Mouse (Mus musculus): ENCODE data around the gene Tenm3. TPM values are rescaled to one million over a fixed set of nuclear protein-coding genes. Genes with fewer than 3 reads are reported as not detected.

Tenm3 gene
- polyA plus RNA-seq, 1 experiment from 2014 or later, result 8.3 TPM

GRCm38 (mm10) chr8:48311706-48312105 lies 532.0 kb downstream of the Tenm3 start:
- ATAC-seq (ENCODE audit: insufficient number of reproducible peaks, insufficient read depth, low FRiP score, low read depth), result no peak
- H3K27me3 ChIP-seq (ENCODE audit: control insufficient read depth, insufficient read depth, low read length), result no peaks in the 10 kb centered on the region
- no peaks in the 10 kb centered on the region for H3K36me3 ChIP-seq (ENCODE audit: control insufficient read depth, insufficient read depth, low read length)
- 35% methylated on average over 3 of the region's 3 CpGs for WGBS
- H3K9ac ChIP-seq (ENCODE audit: low read length), result no peak overlapping the region
- peaks cover 9 to 18% of the 10 kb centered on the region in 2 experiments; a peak in 3 of 4 replicates for H3K4me1 ChIP-seq (ENCODE audit: control insufficient read depth in 2 of 2, insufficient read depth in 2 of 2, low read length in 2 of 2)
- no peaks in the 10 kb centered on the region for H3K9me3 ChIP-seq (ENCODE audit: control insufficient read depth, low read length)
- H3K4me3 ChIP-seq (ENCODE audit: control insufficient read depth in 1 of 2, insufficient read depth in 1 of 2, low read depth in 1 of 2, low read length in 2 of 2), result no peak overlapping the region
- no peak overlapping the region for H3K4me2 ChIP-seq (ENCODE audit: low read length)
- H3K27ac ChIP-seq (replicated peaks in 1 of 2; ENCODE audit: control insufficient read depth in 1 of 2, insufficient read depth in 1 of 2, low read depth in 2 of 2, low read length in 2 of 2), result no peak overlapping the region

DNA sequence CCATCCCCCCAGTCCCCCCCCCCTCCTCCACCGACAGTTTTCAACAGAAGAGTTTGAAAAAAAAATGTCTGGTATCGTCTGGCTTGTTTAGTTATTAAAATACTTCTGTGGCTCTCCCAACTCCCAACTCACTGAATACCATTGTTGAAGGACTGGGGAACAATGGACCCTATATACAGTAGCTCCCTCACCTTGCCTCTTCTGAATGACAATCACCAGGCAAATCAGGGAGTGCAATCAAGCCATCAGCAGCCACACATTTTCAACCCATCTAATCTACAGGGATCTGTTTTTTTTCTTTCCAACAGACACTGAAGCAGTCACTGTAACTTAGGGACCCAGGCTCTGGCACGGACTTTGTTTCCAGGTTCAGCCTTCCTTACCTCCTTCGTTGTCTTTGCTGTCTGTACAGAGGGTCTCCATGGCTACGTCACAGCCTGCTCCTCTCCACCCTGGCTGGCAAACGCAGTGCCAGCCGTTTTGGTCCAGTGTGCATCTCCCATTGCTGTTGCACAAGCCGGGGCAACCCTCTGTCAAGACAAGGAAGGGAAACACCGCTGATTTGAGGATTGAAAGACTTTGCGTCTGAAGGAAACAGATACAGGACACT lies 533.4 kb downstream of the Tenm3 start:
- 56% methylated on average over 10 of the region's 10 CpGs for WGBS
- no peak overlapping the region for H3K27ac ChIP-seq (replicated peaks in 1 of 2; ENCODE audit: control insufficient read depth in 1 of 2, insufficient read depth in 1 of 2, low read depth in 2 of 2, low read length in 2 of 2)
- no peak for ATAC-seq (ENCODE audit: insufficient number of reproducible peaks, insufficient read depth, low FRiP score, low read depth)

GRCm38 (mm10) chr8:48309191-48309987 lies 534.4 kb downstream of the Tenm3 start:
- H3K27ac ChIP-seq (replicated peaks in 1 of 2; ENCODE audit: control insufficient read depth in 1 of 2, insufficient read depth in 1 of 2, low read depth in 2 of 2, low read length in 2 of 2), result peak overlapping the region in 1 of 2 experiments; percentile 45; a peak in 2 of 4 replicates
- H3K36me3 ChIP-seq (ENCODE audit: control insufficient read depth, insufficient read depth, low read length), result no peaks in the 10 kb centered on the region
- no peak overlapping the region for H3K4me2 ChIP-seq (ENCODE audit: low read length)
- ATAC-seq (ENCODE audit: insufficient number of reproducible peaks, insufficient read depth, low FRiP score, low read depth), result no peak
- no peaks in the 10 kb centered on the region for H3K9me3 ChIP-seq (ENCODE audit: control insufficient read depth, low read length)
- no peaks in the 10 kb centered on the region for H3K27me3 ChIP-seq (ENCODE audit: control insufficient read depth, insufficient read depth, low read length)
- peaks cover 9 to 18% of the 10 kb centered on the region in 2 experiments; a peak in 3 of 4 replicates for H3K4me1 ChIP-seq (ENCODE audit: control insufficient read depth in 2 of 2, insufficient read depth in 2 of 2, low read length in 2 of 2)
- H3K9ac ChIP-seq (ENCODE audit: low read length), result no peak overlapping the region
- WGBS, result 48% methylated on average over 16 of the region's 16 CpGs
- no peak overlapping the region for H3K4me3 ChIP-seq (ENCODE audit: control insufficient read depth in 1 of 2, insufficient read depth in 1 of 2, low read depth in 1 of 2, low read length in 2 of 2)

More for the DNA sequence above, 533.4 kb downstream of the Tenm3 start:
- Histone ChIP-seq H3K4me1 (ENCODE audit: control insufficient read depth in 2 of 2, insufficient read depth in 2 of 2, low read length in 2 of 2) (peaks cover 9 to 18% of the 10 kb centered on the region in 2 experiments; a peak in 3 of 4 replicates), H3K9me3 (ENCODE audit: control insufficient read depth, low read length) (no peaks in the 10 kb centered on the region), H3K9ac (ENCODE audit: low read length) (no peak overlapping the region), H3K4me2 (ENCODE audit: low read length) (no peak overlapping the region), H3K4me3 (ENCODE audit: control insufficient read depth in 1 of 2, insufficient read depth in 1 of 2, low read depth in 1 of 2, low read length in 2 of 2) (no peak overlapping the region), H3K36me3 (ENCODE audit: control insufficient read depth, insufficient read depth, low read length) (no peaks in the 10 kb centered on the region), H3K27me3 (ENCODE audit: control insufficient read depth, insufficient read depth, low read length) (no peaks in the 10 kb centered on the region)

DNA sequence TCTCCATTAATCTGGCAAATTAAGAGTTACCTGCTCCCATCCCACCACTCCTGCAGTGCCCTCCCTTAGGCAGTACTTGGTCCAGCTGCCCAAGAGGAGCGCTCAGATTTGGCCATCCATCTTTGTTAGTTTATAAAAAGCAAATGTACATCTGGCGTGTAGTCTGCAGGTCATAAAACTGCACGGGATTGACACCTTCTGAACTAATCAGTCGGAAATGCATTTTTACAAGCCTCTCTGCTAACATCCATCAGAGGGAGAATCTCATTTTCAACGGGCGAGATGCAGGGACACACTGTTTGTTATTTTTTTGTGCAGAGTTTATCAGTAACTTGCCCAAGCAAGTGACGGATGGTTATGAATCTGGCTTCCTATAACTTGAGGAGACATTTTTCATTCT lies 539.5 kb downstream of the Tenm3 start:
- H3K36me3 ChIP-seq (ENCODE audit: control insufficient read depth, insufficient read depth, low read length), result 0 out of 2 replicates have a peak, but pooled peaks cover 2% of the 10 kb centered on the region
- H3K4me3 ChIP-seq (ENCODE audit: control insufficient read depth in 1 of 2, insufficient read depth in 1 of 2, low read depth in 1 of 2, low read length in 2 of 2), result no peak overlapping the region
- no peak for ATAC-seq (ENCODE audit: insufficient number of reproducible peaks, insufficient read depth, low FRiP score, low read depth)
- H3K9me3 ChIP-seq (ENCODE audit: control insufficient read depth, low read length), result no peaks in the 10 kb centered on the region
- no peak overlapping the region for H3K4me2 ChIP-seq (ENCODE audit: low read length)
- H3K27me3 ChIP-seq (ENCODE audit: control insufficient read depth, insufficient read depth, low read length), result no peaks in the 10 kb centered on the region
- 77% methylated on average over 7 of the region's 7 CpGs for WGBS
- no peak overlapping the region for H3K27ac ChIP-seq (replicated peaks in 1 of 2; ENCODE audit: control insufficient read depth in 1 of 2, insufficient read depth in 1 of 2, low read depth in 2 of 2, low read length in 2 of 2)
- no peak overlapping the region for H3K9ac ChIP-seq (ENCODE audit: low read length)
- H3K4me1 ChIP-seq (ENCODE audit: control insufficient read depth in 2 of 2, insufficient read depth in 2 of 2, low read length in 2 of 2), result peaks cover 3% of the 10 kb centered on the region in 2 experiments; a peak in 2 of 4 replicates

DNA sequence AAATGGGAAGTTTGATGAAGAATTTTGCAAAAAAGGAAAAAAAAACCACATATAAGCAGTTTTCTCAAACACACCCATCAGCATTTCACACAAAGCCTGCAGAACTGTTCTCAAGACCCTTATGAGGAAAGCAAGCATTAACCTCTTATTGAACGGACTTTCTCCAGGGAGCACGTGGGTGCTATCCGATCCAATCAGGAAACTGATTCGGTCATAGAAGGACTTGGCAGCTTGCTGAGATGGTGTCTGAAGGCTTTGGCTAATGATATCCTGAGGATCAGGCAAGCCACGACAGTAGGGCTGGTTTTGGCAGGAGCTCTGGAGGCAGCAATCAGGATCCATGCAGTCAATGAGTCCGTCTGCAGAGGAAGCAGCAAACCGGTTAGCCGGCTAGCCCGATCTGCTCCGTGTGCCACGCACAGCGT lies 543.1 kb downstream of the Tenm3 start:
- no peak overlapping the region for H3K27ac ChIP-seq (replicated peaks in 1 of 2; ENCODE audit: control insufficient read depth in 1 of 2, insufficient read depth in 1 of 2, low read depth in 2 of 2, low read length in 2 of 2)
- 0 out of 2 replicates have a peak, but pooled peaks cover 5% of the 10 kb centered on the region for H3K36me3 ChIP-seq (ENCODE audit: control insufficient read depth, insufficient read depth, low read length)
- H3K4me3 ChIP-seq (ENCODE audit: control insufficient read depth in 1 of 2, insufficient read depth in 1 of 2, low read depth in 1 of 2, low read length in 2 of 2), result no peak overlapping the region
- ATAC-seq (ENCODE audit: insufficient number of reproducible peaks, insufficient read depth, low FRiP score, low read depth), result no peak
- H3K27me3 ChIP-seq (ENCODE audit: control insufficient read depth, insufficient read depth, low read length), result no peaks in the 10 kb centered on the region
- H3K4me2 ChIP-seq (ENCODE audit: low read length), result no peak overlapping the region
- WGBS, result 77% methylated on average over 12 of the region's 12 CpGs
- H3K9me3 ChIP-seq (ENCODE audit: control insufficient read depth, low read length), result no peaks in the 10 kb centered on the region
- no peak overlapping the region for H3K9ac ChIP-seq (ENCODE audit: low read length)
- H3K4me1 ChIP-seq (ENCODE audit: control insufficient read depth in 2 of 2, insufficient read depth in 2 of 2, low read length in 2 of 2), result no peaks in the 10 kb centered on the region

- H3K4me2 ChIP-seq (ENCODE audit: low read length), result no peak overlapping the region
- no peaks in the 10 kb centered on the region for H3K4me1 ChIP-seq (ENCODE audit: control insufficient read depth in 2 of 2, insufficient read depth in 2 of 2, low read length in 2 of 2)
- no peak for ATAC-seq (ENCODE audit: insufficient number of reproducible peaks, insufficient read depth, low FRiP score, low read depth)
These were observed 543.7 kb downstream of the Tenm3 start for GRCm38 (mm10) chr8:48300061-48300460.

DNA sequence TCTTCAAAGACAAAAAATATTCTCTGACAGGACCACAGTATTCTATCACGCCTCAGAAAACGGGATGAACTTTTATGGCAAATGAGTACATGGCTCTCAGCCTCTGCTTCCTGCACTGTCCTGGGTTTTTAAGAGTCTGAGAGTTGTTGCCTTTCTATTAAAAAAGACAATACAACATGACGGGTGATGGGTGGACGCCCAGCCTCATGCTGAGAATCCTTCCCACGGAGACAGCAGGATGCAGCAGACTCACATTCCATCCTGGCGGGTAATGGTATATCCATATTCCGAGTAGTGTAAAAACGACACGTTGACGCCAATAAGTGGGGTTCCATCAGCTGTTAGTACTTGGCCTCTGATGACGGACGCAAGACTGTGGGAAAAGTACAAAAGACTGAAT lies 544.4 kb downstream of the Tenm3 start:
- 82% methylated on average over 12 of the region's 12 CpGs for WGBS
- Histone ChIP-seq H3K9ac (ENCODE audit: low read length) (no peak overlapping the region), H3K4me3 (ENCODE audit: control insufficient read depth in 1 of 2, insufficient read depth in 1 of 2, low read depth in 1 of 2, low read length in 2 of 2) (no peak overlapping the region), H3K27ac (replicated peaks in 1 of 2; ENCODE audit: control insufficient read depth in 1 of 2, insufficient read depth in 1 of 2, low read depth in 2 of 2, low read length in 2 of 2) (no peak overlapping the region), H3K27me3 (ENCODE audit: control insufficient read depth, insufficient read depth, low read length) (no peaks in the 10 kb centered on the region), H3K9me3 (ENCODE audit: control insufficient read depth, low read length) (no peaks in the 10 kb centered on the region), H3K36me3 (ENCODE audit: control insufficient read depth, insufficient read depth, low read length) (0 out of 2 replicates have a peak, but pooled peaks cover 5% of the 10 kb centered on the region), H3K4me2 (ENCODE audit: low read length) (no peak overlapping the region), H3K4me1 (ENCODE audit: control insufficient read depth in 2 of 2, insufficient read depth in 2 of 2, low read length in 2 of 2) (no peaks in the 10 kb centered on the region)
- no peak for ATAC-seq (ENCODE audit: insufficient number of reproducible peaks, insufficient read depth, low FRiP score, low read depth)

More at GRCm38 (mm10) chr8:48300061-48300460, 543.7 kb downstream of the Tenm3 start:
- no peak overlapping the region for H3K4me3 ChIP-seq (ENCODE audit: control insufficient read depth in 1 of 2, insufficient read depth in 1 of 2, low read depth in 1 of 2, low read length in 2 of 2)
- H3K27ac ChIP-seq (replicated peaks in 1 of 2; ENCODE audit: control insufficient read depth in 1 of 2, insufficient read depth in 1 of 2, low read depth in 2 of 2, low read length in 2 of 2), result no peak overlapping the region
- no peak overlapping the region for H3K9ac ChIP-seq (ENCODE audit: low read length)
- 0 out of 2 replicates have a peak, but pooled peaks cover 5% of the 10 kb centered on the region for H3K36me3 ChIP-seq (ENCODE audit: control insufficient read depth, insufficient read depth, low read length)
- no peaks in the 10 kb centered on the region for H3K27me3 ChIP-seq (ENCODE audit: control insufficient read depth, insufficient read depth, low read length)
- no peaks in the 10 kb centered on the region for H3K9me3 ChIP-seq (ENCODE audit: control insufficient read depth, low read length)
- 82% methylated on average over 8 of the region's 8 CpGs for WGBS

Data from heart, embryonic 14.5 days (tissue).